In genomic region chr12:104557761-104558160, GRCm38 (mm10) we compare ENCODE assay signal across 8 mouse cellular contexts.
A peak's percentile ranks its signal among the peaks of the same experiment; 100 is the strongest.
DNase-seq lines count a peak whose midpoint lies in the region; ATAC-seq lines count a peak whose summit lies in the region.

No protein-coding gene starts in this region.

- no peak overlapping the region for H3K4me3 ChIP-seq in heart, embryonic 16.5 days (ENCODE audit: low read length)

- no peaks in the 10 kb centered on the region for H3K36me3 ChIP-seq in heart, embryonic 16.5 days (ENCODE audit: control insufficient read depth, insufficient read depth)

- peak; percentile 37; the same call in 1 of the 2 replicates for ATAC-seq in heart, embryonic 16.5 days (replicated peaks; ENCODE audit: extremely low read depth, insufficient read depth, low FRiP score)

- H3K27me3 ChIP-seq in heart, embryonic 16.5 days (ENCODE audit: control insufficient read depth, insufficient read depth, low read length), result 0 out of 2 replicates have a peak, but pooled peaks cover 2% of the 10 kb centered on the region

- intact Hi-C loops in left cerebral cortex, postnatal 36 days (cut with DNase I), result no loop called here

- H3K9me3 ChIP-seq in heart, embryonic 16.5 days (replicated peaks; ENCODE audit: control insufficient read depth, low read length), result no peaks in the 10 kb centered on the region

- 43% methylated on average over 4 of the region's 4 CpGs for WGBS in heart, embryonic 16.5 days

- H3K9ac ChIP-seq in heart, embryonic 16.5 days (ENCODE audit: low read length), result no peak overlapping the region

- peaks cover 2% of the 10 kb centered on the region; the same call in 1 of the 2 replicates for H3K4me1 ChIP-seq in heart, embryonic 16.5 days (ENCODE audit: control insufficient read depth, insufficient read depth, low read length)

- no peak overlapping the region for H3K4me2 ChIP-seq in heart, embryonic 16.5 days (ENCODE audit: low read depth, low read length)

- DNase-seq in kidney, postnatal 14 days, result peak; percentile 5
- DNase-seq in kidney, adult 9 months, result no peak
- peak; percentile 84 to 87 for DNase-seq in cerebellum, postnatal 36 days
- DNase-seq in left cerebral cortex, postnatal 36 days (ENCODE audit: low spot score in 2 of 2), result peak; percentile 18 to 43
- no peak for DNase-seq in embryo, embryonic 9.5 days (ENCODE audit: extremely low spot score)
- DNase-seq in spleen, adult 18-20 months, result no peak
- DNase-seq in thymus, postnatal 4 days, result no peak

- no peak overlapping the region for H3K27ac ChIP-seq in heart, embryonic 16.5 days (ENCODE audit: low read length)

Comparison
In these comparisons a context has a peak if more than half of its experiments do, and no peak if none do; other contexts are left out.
1. DNase-seq: peak in kidney, postnatal 14 days (single experiment), cerebellum, postnatal 36 days (2 of 2) and left cerebral cortex, postnatal 36 days (2 of 2); none in kidney, adult 9 months (single experiment), embryo, embryonic 9.5 days (single experiment), spleen, adult 18-20 months (0 of 2) and thymus, postnatal 4 days (single experiment).